Mouse (Mus musculus): ENCODE measurements around the gene Osbpl11.

Gene Osbpl11

GRCm38 (mm10) chr16:33244136-33244691 lies 59.3 kb downstream of the Osbpl11 start:
- DNase-seq (ENCODE audit: low spot score) = no peak

GRCm38 (mm10) chr16:33244933-33245470 lies 60.1 kb downstream of the Osbpl11 start:
- no peak for DNase-seq (ENCODE audit: low spot score)

GRCm38 (mm10) chr16:33246526-33246925 lies 61.7 kb downstream of the Osbpl11 start:
- no peak for DNase-seq (ENCODE audit: low spot score)

- no peak for DNase-seq (ENCODE audit: low spot score)
Measured at GRCm38 (mm10) chr16:33247006-33247405, 62.1 kb downstream of the Osbpl11 start.

GRCm38 (mm10) chr16:33250651-33251120 lies 65.8 kb downstream of the Osbpl11 start:
- DNase-seq (ENCODE audit: low spot score) = no peak

- peak; percentile 94 for DNase-seq (ENCODE audit: low spot score)
Measured at GRCm38 (mm10) chr16:33251194-33252051, 66.6 kb downstream of the Osbpl11 start, which contains the start of gene Snx4. Gene Snx4, plus strand, starts transcription at chr16:33251442.

- DNase-seq (ENCODE audit: low spot score) = no peak
Measured at GRCm38 (mm10) chr16:33255601-33256000, 70.7 kb downstream of the Osbpl11 start.

GRCm38 (mm10) chr16:33258530-33258929 lies 73.7 kb downstream of the Osbpl11 start:
- DNase-seq (ENCODE audit: low spot score) = no peak

- DNase-seq (ENCODE audit: low spot score) = no peak
Measured at GRCm38 (mm10) chr16:33259824-33260223, 75.0 kb downstream of the Osbpl11 start.

GRCm38 (mm10) chr16:33260825-33261224 lies 76.0 kb downstream of the Osbpl11 start:
- no peak for DNase-seq (ENCODE audit: low spot score)

- DNase-seq (ENCODE audit: low spot score) = no peak
Measured at GRCm38 (mm10) chr16:33261584-33262061, 76.8 kb downstream of the Osbpl11 start.

GRCm38 (mm10) chr16:33262096-33262495 lies 77.2 kb downstream of the Osbpl11 start:
- DNase-seq (ENCODE audit: low spot score) = no peak

- no peak for DNase-seq (ENCODE audit: low spot score)
Measured at GRCm38 (mm10) chr16:33267616-33268253, 82.9 kb downstream of the Osbpl11 start.

GRCm38 (mm10) chr16:33271824-33272223 lies 87.0 kb downstream of the Osbpl11 start:
- DNase-seq (ENCODE audit: low spot score) = no peak

- DNase-seq (ENCODE audit: low spot score) = no peak
Measured at GRCm38 (mm10) chr16:33283079-33283478, 98.2 kb downstream of the Osbpl11 start.

- DNase-seq (ENCODE audit: low spot score) = no peak
Measured at GRCm38 (mm10) chr16:33288536-33288935, 103.7 kb downstream of the Osbpl11 start.

GRCm38 (mm10) chr16:33289981-33290380 lies 105.1 kb downstream of the Osbpl11 start:
- DNase-seq (ENCODE audit: low spot score) = no peak

GRCm38 (mm10) chr16:33292241-33292640 lies 107.4 kb downstream of the Osbpl11 start:
- DNase-seq (ENCODE audit: low spot score) = no peak

All from ovary, postnatal 36 days (tissue).